Comparison of ENCODE assay signal across 26 mouse cellular contexts in the genomic region with DNA sequence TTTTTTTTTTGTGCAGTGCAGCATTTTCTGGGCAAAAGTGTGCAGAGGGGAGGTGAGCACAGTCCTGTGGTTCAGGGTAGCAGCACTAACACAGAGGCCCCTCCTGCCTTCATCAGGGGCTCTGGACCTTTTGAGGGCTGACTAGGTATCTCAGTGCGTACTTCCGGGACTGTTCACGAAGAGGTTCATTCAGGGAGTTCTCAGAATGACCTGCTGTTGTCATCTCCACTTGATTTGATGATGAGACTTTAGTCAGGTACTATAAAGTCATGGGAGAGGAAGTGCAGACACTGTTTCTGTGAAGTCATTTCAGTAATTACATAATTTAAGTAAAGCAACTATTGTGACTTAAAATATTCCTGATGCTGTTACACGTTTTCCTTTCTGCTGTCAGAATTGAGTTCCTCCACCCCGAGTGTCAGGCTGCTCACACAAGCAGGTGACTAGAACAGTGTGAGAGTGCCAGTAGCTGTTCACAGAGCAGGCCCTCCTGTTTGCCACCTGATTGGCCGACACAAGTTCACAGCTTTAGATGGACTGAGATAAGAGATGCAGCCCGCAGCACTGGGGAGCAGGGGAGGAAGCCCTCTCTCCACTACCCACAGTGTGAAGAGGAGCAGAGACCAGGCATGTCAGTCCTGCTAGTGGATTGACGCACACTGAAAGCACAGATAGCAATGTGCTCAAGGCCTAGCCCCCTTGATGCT.
DNase-seq lines count a peak whose midpoint lies in the region; ATAC-seq lines count a peak whose summit lies in the region.
"Had no signal": no experiment of that assay in that cellular context is flagged by ENCODE, and none has a peak within 500 bp of the region (broad histone marks: within the 10 kb centered on the region; RNA-seq: fewer than 3 reads in every experiment).

No protein-coding gene starts in this region.

- DNase-seq in CD4-positive, CD25-positive, alpha-beta regulatory T cell, adult 2 months (ENCODE audit: low read depth, low spot score), result peak; percentile 41
- peak; percentile 63 for DNase-seq in induced T-regulatory cell, adult 2 months (ENCODE audit: low read depth)
- DNase-seq in natural killer cell, adult 2 months (ENCODE audit: low spot score in 2 of 2), result peak; percentile 55 to 74
- peak; percentile 51 for DNase-seq in thymus, postnatal 25 days
- DNase-seq in embryo, embryonic 11 days, result no peak
- no peak for DNase-seq in embryo, embryonic 10.5 days (ENCODE audit: low spot score)
- DNase-seq: B cell, adult 2 months; cerebellum, adult 11 months; cerebellum, postnatal 10 days; forebrain, postnatal 0 days; gastrocnemius, postnatal 25 days; heart, adult 18-20 months; heart, postnatal 14 days; kidney, adult 18-20 months; layer of hippocampus, adult 9-11 months; lung, adult 18-20 months; lung, postnatal 14 days; right cerebral cortex, postnatal 14 days had no signal

- H3K9me3 ChIP-seq in hindbrain, embryonic 16.5 days (ENCODE audit: control insufficient read depth, low read length), result no peaks in the 10 kb centered on the region
- no peaks in the 10 kb centered on the region for H3K9me3 ChIP-seq in kidney, embryonic 15.5 days (replicated peaks)
- H3K9me3 ChIP-seq: embryonic facial prominence, embryonic 15.5 days; heart, embryonic 13.5 days; limb, embryonic 13.5 days; liver, embryonic 12.5 days; neural tube, embryonic 12.5 days had no signal

- ATAC-seq in hindbrain, embryonic 16.5 days, result no peak
- ATAC-seq in kidney, embryonic 15.5 days (replicated peaks; ENCODE audit: low FRiP score), result no peak
- ATAC-seq: forebrain, postnatal 0 days; liver, embryonic 12.5 days had no signal

- H3K9ac ChIP-seq in hindbrain, embryonic 16.5 days (ENCODE audit: low read depth, low read length), result no peak overlapping the region
- H3K9ac ChIP-seq in kidney, embryonic 15.5 days, result no peak overlapping the region
- H3K9ac ChIP-seq: embryonic facial prominence, embryonic 15.5 days; forebrain, postnatal 0 days; heart, embryonic 13.5 days; limb, embryonic 13.5 days; liver, embryonic 12.5 days; neural tube, embryonic 12.5 days had no signal

- no peak overlapping the region for H3K4me2 ChIP-seq in hindbrain, embryonic 16.5 days (ENCODE audit: low read length)
- no peak overlapping the region for H3K4me2 ChIP-seq in kidney, embryonic 15.5 days
- H3K4me2 ChIP-seq: embryonic facial prominence, embryonic 15.5 days; heart, embryonic 13.5 days; limb, embryonic 13.5 days; liver, embryonic 12.5 days; neural tube, embryonic 12.5 days had no signal

- 83% methylated on average over 8 of the region's 8 CpGs for WGBS in hindbrain, embryonic 16.5 days
- 71% methylated on average over 8 of the region's 8 CpGs for WGBS in kidney, embryonic 15.5 days

- no peaks in the 10 kb centered on the region for H3K4me1 ChIP-seq in hindbrain, embryonic 16.5 days (ENCODE audit: control insufficient read depth, insufficient read depth, low read depth, low read length)
- no peaks in the 10 kb centered on the region for H3K4me1 ChIP-seq in kidney, embryonic 15.5 days
- H3K4me1 ChIP-seq: embryonic facial prominence, embryonic 15.5 days; limb, embryonic 13.5 days; liver, embryonic 12.5 days; neural tube, embryonic 12.5 days had no signal

- H3K27me3 ChIP-seq in hindbrain, embryonic 16.5 days (replicated peaks; ENCODE audit: control insufficient read depth, insufficient read depth, low read length), result no peaks in the 10 kb centered on the region
- no peaks in the 10 kb centered on the region for H3K27me3 ChIP-seq in kidney, embryonic 15.5 days
- H3K27me3 ChIP-seq: embryonic facial prominence, embryonic 15.5 days; heart, embryonic 13.5 days; limb, embryonic 13.5 days; liver, embryonic 12.5 days; neural tube, embryonic 12.5 days had no signal

- H3K4me3 ChIP-seq in hindbrain, embryonic 16.5 days (ENCODE audit: low read length), result no peak overlapping the region
- H3K4me3 ChIP-seq in kidney, embryonic 15.5 days (replicated peaks), result no peak overlapping the region
- H3K4me3 ChIP-seq: embryonic facial prominence, embryonic 15.5 days; heart, embryonic 13.5 days; limb, embryonic 13.5 days; liver, embryonic 12.5 days; neural tube, embryonic 12.5 days had no signal

- H3K36me3 ChIP-seq in hindbrain, embryonic 16.5 days (ENCODE audit: control insufficient read depth, insufficient read depth, low read length), result no peaks in the 10 kb centered on the region
- H3K36me3 ChIP-seq in kidney, embryonic 15.5 days, result no peaks in the 10 kb centered on the region
- H3K36me3 ChIP-seq: embryonic facial prominence, embryonic 15.5 days; heart, embryonic 13.5 days; limb, embryonic 13.5 days; liver, embryonic 12.5 days; neural tube, embryonic 12.5 days had no signal

- H3K27ac ChIP-seq in hindbrain, embryonic 16.5 days (ENCODE audit: low read depth, low read length), result no peak overlapping the region
- H3K27ac ChIP-seq in kidney, embryonic 15.5 days, result no peak overlapping the region
- H3K27ac ChIP-seq: embryonic facial prominence, embryonic 15.5 days; heart, embryonic 13.5 days; kidney, postnatal 0 days; limb, embryonic 13.5 days; liver, embryonic 12.5 days; neural tube, embryonic 12.5 days had no signal

Comparison
In these comparisons a context has a peak if more than half of its experiments do, and no peak if none do; other contexts are left out.
1. DNase-seq: peak in CD4-positive, CD25-positive, alpha-beta regulatory T cell, adult 2 months (single experiment), induced T-regulatory cell, adult 2 months (single experiment), natural killer cell, adult 2 months (2 of 2) and thymus, postnatal 25 days (single experiment); none in embryo, embryonic 11 days (single experiment) and embryo, embryonic 10.5 days (single experiment).